Mouse (Mus musculus): ENCODE measurements around the gene Ncln.

Gene Ncln

GRCm38 (mm10) chr10:81489941-81490340, 6.3 kb downstream of the Ncln start:
- no peak for DNase-seq (ENCODE audit: low spot score in 2 of 2)

- no peak for DNase-seq (ENCODE audit: low spot score in 2 of 2)
These were observed 8.1 kb downstream of the Ncln start for GRCm38 (mm10) chr10:81488081-81488480.

- no peak for DNase-seq (ENCODE audit: low spot score in 2 of 2)
These were observed 9.7 kb downstream of the Ncln start for GRCm38 (mm10) chr10:81486496-81486895.

- DNase-seq (ENCODE audit: low spot score in 2 of 2): no peak
These were observed 10.6 kb downstream of the Ncln start for GRCm38 (mm10) chr10:81485479-81486018.

- DNase-seq (ENCODE audit: low spot score in 2 of 2): no peak
These were observed 11.1 kb downstream of the Ncln start for GRCm38 (mm10) chr10:81485060-81485449.

GRCm38 (mm10) chr10:81484441-81485059, 11.6 kb downstream of the Ncln start:
- DNase-seq (ENCODE audit: low spot score in 2 of 2): no peak

- DNase-seq (ENCODE audit: low spot score in 2 of 2): no peak
These were observed 12.2 kb downstream of the Ncln start for GRCm38 (mm10) chr10:81483983-81484382.

- peak in 1 of 2 experiments; percentile 42 for DNase-seq (ENCODE audit: low spot score in 2 of 2)
These were observed 13.7 kb downstream of the Ncln start, which contains the start of gene Celf5 for GRCm38 (mm10) chr10:81482533-81482889. Gene Celf5 (minus strand): TSS chr10:81482709.

- no peak for DNase-seq (ENCODE audit: low spot score in 2 of 2)
These were observed 14.3 kb downstream of the Ncln start for GRCm38 (mm10) chr10:81481605-81482532.

- no peak for DNase-seq (ENCODE audit: low spot score in 2 of 2)
These were observed 21.7 kb downstream of the Ncln start for GRCm38 (mm10) chr10:81474461-81474860.

- no peak for DNase-seq (ENCODE audit: low spot score in 2 of 2)
These were observed 23.2 kb downstream of the Ncln start for GRCm38 (mm10) chr10:81473003-81473451.

GRCm38 (mm10) chr10:81472403-81473002, 23.7 kb downstream of the Ncln start:
- DNase-seq (ENCODE audit: low spot score in 2 of 2): no peak

GRCm38 (mm10) chr10:81470454-81470853, 25.7 kb downstream of the Ncln start:
- DNase-seq (ENCODE audit: low spot score in 2 of 2): no peak

- no peak for DNase-seq (ENCODE audit: low spot score in 2 of 2)
These were observed 26.9 kb downstream of the Ncln start for GRCm38 (mm10) chr10:81469253-81469652.

GRCm38 (mm10) chr10:81467670-81468235, 28.4 kb downstream of the Ncln start:
- DNase-seq (ENCODE audit: low spot score in 2 of 2): no peak

- no peak for DNase-seq (ENCODE audit: low spot score in 2 of 2)
These were observed 29.3 kb downstream of the Ncln start for GRCm38 (mm10) chr10:81466881-81467280.

GRCm38 (mm10) chr10:81466066-81466465, 30.1 kb downstream of the Ncln start:
- no peak for DNase-seq (ENCODE audit: low spot score in 2 of 2)

GRCm38 (mm10) chr10:81465265-81465645, 30.9 kb downstream of the Ncln start:
- no peak for DNase-seq (ENCODE audit: low spot score in 2 of 2)

GRCm38 (mm10) chr10:81464405-81465264, 31.6 kb downstream of the Ncln start:
- DNase-seq (ENCODE audit: low spot score in 2 of 2): peak in 1 of 2 experiments; percentile 32

- no peak for DNase-seq (ENCODE audit: low spot score in 2 of 2)
These were observed 32.7 kb downstream of the Ncln start for GRCm38 (mm10) chr10:81463531-81463930.

- DNase-seq (ENCODE audit: low spot score in 2 of 2): no peak
These were observed 33.3 kb downstream of the Ncln start for GRCm38 (mm10) chr10:81462917-81463316.

Data from urinary bladder, postnatal 36 days (tissue).